Mouse (Mus musculus): ENCODE measurements at regions not wholly inside any gene's neighbourhood (a gene's known extent, or its start where the extent isn't known, plus 50 kb on each side); places are given as distances from the start of the nearest gene placed in this dataset.
"Not testable (repeated sequence)": the region's sequence is repeated elsewhere in the genome, so short reads cannot be mapped to it uniquely, and the experiment has no call there.

GRCm38 (mm10) chrX:77307374-77307773 lies 203.4 kb upstream of the Tbl1x start:
- intact Hi-C loops (cut with DNase I), result no loop called here
- DNase-seq (ENCODE audit: low spot score in 2 of 2), result no peak

GRCm38 (mm10) chrX:77314384-77314783 lies 196.4 kb upstream of the Tbl1x start:
- intact Hi-C loops (cut with DNase I), result no loop called here
- DNase-seq (ENCODE audit: low spot score in 2 of 2), result peak; percentile 21 to 32

GRCm38 (mm10) chrX:77323644-77324043 lies 187.2 kb upstream of the Tbl1x start:
- intact Hi-C loops (cut with DNase I), result loop anchor here (5.0 kb wide), 1 partner anchor 109 kb away; no protein-coding TSS in a partner anchor
- peak; percentile 25 to 35 for DNase-seq (ENCODE audit: low spot score in 2 of 2)

- no peak for DNase-seq (ENCODE audit: low spot score in 2 of 2)
- intact Hi-C loops (cut with DNase I), result no loop called here
Observed at GRCm38 (mm10) chrX:77353181-77353580, 157.6 kb upstream of the Tbl1x start.

- DNase-seq (ENCODE audit: low spot score in 2 of 2), result no peak
- intact Hi-C loops (cut with DNase I), result no loop called here
Observed at GRCm38 (mm10) chrX:77360551-77360950, 150.3 kb upstream of the Tbl1x start.

GRCm38 (mm10) chrX:77361106-77361505 lies 149.7 kb upstream of the Tbl1x start:
- intact Hi-C loops (cut with DNase I), result no loop called here
- no peak for DNase-seq (ENCODE audit: low spot score in 2 of 2)

- DNase-seq (ENCODE audit: low spot score in 2 of 2), result no peak
- intact Hi-C loops (cut with DNase I), result no loop called here
Observed at GRCm38 (mm10) chrX:77363657-77364056, 147.2 kb upstream of the Tbl1x start.

- DNase-seq (ENCODE audit: low spot score in 2 of 2), result no peak
- intact Hi-C loops (cut with DNase I), result no loop called here
Observed at GRCm38 (mm10) chrX:77367351-77367750, 143.5 kb upstream of the Tbl1x start.

- intact Hi-C loops (cut with DNase I), result no loop called here
- no peak for DNase-seq (ENCODE audit: low spot score in 2 of 2)
Observed at GRCm38 (mm10) chrX:77387271-77387670, 123.5 kb upstream of the Tbl1x start.

- DNase-seq (ENCODE audit: low spot score in 2 of 2), result no peak
- intact Hi-C loops (cut with DNase I), result no loop called here
Observed at GRCm38 (mm10) chrX:77391760-77392446, 118.9 kb upstream of the Tbl1x start.

GRCm38 (mm10) chrX:77406896-77407295 lies 103.9 kb upstream of the Tbl1x start:
- no peak for DNase-seq (ENCODE audit: low spot score in 2 of 2)
- intact Hi-C loops (cut with DNase I), result no loop called here

GRCm38 (mm10) chrX:77407925-77408324 lies 102.9 kb upstream of the Tbl1x start:
- intact Hi-C loops (cut with DNase I), result no loop called here
- no peak for DNase-seq (ENCODE audit: low spot score in 2 of 2)

GRCm38 (mm10) chrX:77409370-77409769 lies 101.4 kb upstream of the Tbl1x start:
- DNase-seq (ENCODE audit: low spot score in 2 of 2), result peak; percentile 14 to 49
- intact Hi-C loops (cut with DNase I), result no loop called here

- intact Hi-C loops (cut with DNase I), result no loop called here
- DNase-seq (ENCODE audit: low spot score in 2 of 2), result no peak
Observed at GRCm38 (mm10) chrX:77410812-77411211, 100.0 kb upstream of the Tbl1x start.

GRCm38 (mm10) chrX:77414156-77414555 lies 96.7 kb upstream of the Tbl1x start:
- intact Hi-C loops (cut with DNase I), result no loop called here
- no peak for DNase-seq (ENCODE audit: low spot score in 2 of 2)

- intact Hi-C loops (cut with DNase I), result no loop called here
- DNase-seq (ENCODE audit: low spot score in 2 of 2), result no peak
Observed at GRCm38 (mm10) chrX:77417766-77418165, 93.0 kb upstream of the Tbl1x start.

GRCm38 (mm10) chrX:77422206-77422605 lies 88.6 kb upstream of the Tbl1x start:
- intact Hi-C loops (cut with DNase I), result no loop called here
- DNase-seq (ENCODE audit: low spot score in 2 of 2), result no peak

GRCm38 (mm10) chrX:77424792-77425727 lies 85.8 kb upstream of the Tbl1x start:
- DNase-seq (ENCODE audit: low spot score in 2 of 2), result no peak
- intact Hi-C loops (cut with DNase I), result no loop called here

- DNase-seq (ENCODE audit: low spot score in 2 of 2); intact Hi-C loops (cut with DNase I): not testable (repeated sequence)
Observed at GRCm38 (mm10) chrX:77425728-77426102, 85.1 kb upstream of the Tbl1x start.

GRCm38 (mm10) chrX:77426836-77427235 lies 84.0 kb upstream of the Tbl1x start:
- DNase-seq (ENCODE audit: low spot score in 2 of 2); intact Hi-C loops (cut with DNase I): not testable (repeated sequence)

All from left cerebral cortex, postnatal 14 days (tissue).